Mouse (Mus musculus): ENCODE measurements around the gene Fgfr2. TPM values are rescaled to one million over a fixed set of nuclear protein-coding genes. Genes with fewer than 3 reads are reported as not detected.
"Not testable (repeated sequence)": the region's sequence is repeated elsewhere in the genome, so short reads cannot be mapped to it uniquely, and the experiment has no call there.

Fgfr2 gene
- total RNA-seq, 2 experiments from 2014 or later = not detected

GRCm38 (mm10) chr7:130170144-130170543 lies 2953.0 kb downstream of the Fgfr2 start:
- ATAC-seq (replicated peaks; ENCODE audit: poor library complexity) = no peak

GRCm38 (mm10) chr7:130168296-130168695 lies 2954.9 kb downstream of the Fgfr2 start:
- no peak for ATAC-seq (replicated peaks; ENCODE audit: poor library complexity)

GRCm38 (mm10) chr7:130167261-130167660 lies 2955.9 kb downstream of the Fgfr2 start:
- ATAC-seq (replicated peaks; ENCODE audit: poor library complexity) = no peak

GRCm38 (mm10) chr7:130166190-130166589 lies 2957.0 kb downstream of the Fgfr2 start:
- ATAC-seq (replicated peaks; ENCODE audit: poor library complexity) = no peak

- no peak for ATAC-seq (replicated peaks; ENCODE audit: poor library complexity)
These were observed 2957.7 kb downstream of the Fgfr2 start for GRCm38 (mm10) chr7:130165408-130165807.

- ATAC-seq (replicated peaks; ENCODE audit: poor library complexity) = no peak
These were observed 2960.4 kb downstream of the Fgfr2 start for GRCm38 (mm10) chr7:130162718-130163117.

- no peak for ATAC-seq (replicated peaks; ENCODE audit: poor library complexity)
These were observed 2961.6 kb downstream of the Fgfr2 start for GRCm38 (mm10) chr7:130161581-130161980.

GRCm38 (mm10) chr7:130158845-130159244 lies 2964.3 kb downstream of the Fgfr2 start:
- ATAC-seq (replicated peaks; ENCODE audit: poor library complexity) = no peak

- ATAC-seq (replicated peaks; ENCODE audit: poor library complexity) = no peak
These were observed 2969.7 kb downstream of the Fgfr2 start for GRCm38 (mm10) chr7:130153363-130153969.

- ATAC-seq (replicated peaks; ENCODE audit: poor library complexity) = no peak
These were observed 2974.2 kb downstream of the Fgfr2 start for GRCm38 (mm10) chr7:130148906-130149305.

- no peak for ATAC-seq (replicated peaks; ENCODE audit: poor library complexity)
These were observed 2975.9 kb downstream of the Fgfr2 start for GRCm38 (mm10) chr7:130147230-130147629.

GRCm38 (mm10) chr7:130145211-130145610 lies 2977.9 kb downstream of the Fgfr2 start:
- no peak for ATAC-seq (replicated peaks; ENCODE audit: poor library complexity)

GRCm38 (mm10) chr7:130143371-130143770 lies 2979.8 kb downstream of the Fgfr2 start:
- ATAC-seq (replicated peaks; ENCODE audit: poor library complexity) = no peak

GRCm38 (mm10) chr7:130141088-130141873 lies 2981.9 kb downstream of the Fgfr2 start:
- ATAC-seq (replicated peaks; ENCODE audit: poor library complexity) = no peak

GRCm38 (mm10) chr7:130134924-130135365 lies 2988.2 kb downstream of the Fgfr2 start:
- ATAC-seq (replicated peaks; ENCODE audit: poor library complexity) = no peak

GRCm38 (mm10) chr7:130134428-130134827 lies 2988.7 kb downstream of the Fgfr2 start:
- not testable (repeated sequence) for ATAC-seq (replicated peaks; ENCODE audit: poor library complexity)

- ATAC-seq (replicated peaks; ENCODE audit: poor library complexity) = no peak
These were observed 2992.9 kb downstream of the Fgfr2 start for GRCm38 (mm10) chr7:130130226-130130625.

GRCm38 (mm10) chr7:130129359-130129960 lies 2993.7 kb downstream of the Fgfr2 start:
- no peak for ATAC-seq (replicated peaks; ENCODE audit: poor library complexity)

GRCm38 (mm10) chr7:130121507-130121906 lies 3001.6 kb downstream of the Fgfr2 start:
- ATAC-seq (replicated peaks; ENCODE audit: poor library complexity) = no peak

GRCm38 (mm10) chr7:130119466-130119865 lies 3003.7 kb downstream of the Fgfr2 start:
- ATAC-seq (replicated peaks; ENCODE audit: poor library complexity) = no peak

- ATAC-seq (replicated peaks; ENCODE audit: poor library complexity) = no peak
These were observed 3004.4 kb downstream of the Fgfr2 start for GRCm38 (mm10) chr7:130118726-130119125.
